Mouse (Mus musculus) liver, embryonic 16.5 days (tissue): ENCODE measurements around the gene Tmx4. TPM values are rescaled to one million over a fixed set of nuclear protein-coding genes. Genes with fewer than 3 reads are reported as not detected.

Experiments used
- ATAC-seq: fragments of 200-750 bp; cut with Nextera tagmentation; 2 replicates; pipeline ENCODE4 v1.8.0; 2017; ENCODE audit warnings: low read depth, mild to moderate bottlenecking, moderate number of reproducible peaks, moderate library complexity
- H3K27ac ChIP-seq: fragments of 300-500 bp; sonication (generic); 2 replicates; pipeline ENCODE4 v1.5.1; 2014; ENCODE audit warnings: mild to moderate bottlenecking, low read length
- H3K27me3 ChIP-seq: fragments of 300-500 bp; sonication (generic); 2 replicates; pipeline ENCODE4 v1.6.1; 2014; ENCODE audit warnings: low read depth, low read length, mixed read lengths; ENCODE audit not compliant: control insufficient read depth, insufficient read depth
- H3K36me3 ChIP-seq: fragments of 300-500 bp; sonication (generic); 2 replicates; pipeline ENCODE4 v1.6.1; 2014; ENCODE audit warnings: mild to moderate bottlenecking; ENCODE audit not compliant: control insufficient read depth, insufficient read depth
- H3K4me1 ChIP-seq: fragments of 300-500 bp; sonication (generic); 2 replicates; pipeline ENCODE4 v1.6.1; 2014; ENCODE audit warnings: low read depth, low read length, mixed read lengths; ENCODE audit not compliant: control insufficient read depth
- H3K4me2 ChIP-seq: fragments of 300-500 bp; sonication (generic); 2 replicates; pipeline ENCODE4 v1.6.1; 2014; ENCODE audit warnings: low read depth, low read length, mixed read lengths
- H3K4me3 ChIP-seq: fragments of 300-500 bp; sonication (generic); 2 replicates; pipeline ENCODE4 v1.5.1; 2014; ENCODE audit warnings: low read depth, mild to moderate bottlenecking, low read length
- H3K9ac ChIP-seq: fragments of 300-500 bp; sonication (generic); 2 replicates; pipeline ENCODE4 v1.6.1; 2014; ENCODE audit warnings: low read depth, low read length
- H3K9me3 ChIP-seq: fragments of 300-500 bp; sonication (generic); replicated peaks from 2 replicates; pipeline ENCODE4 v1.6.1; 2016; ENCODE audit warnings: low read length; ENCODE audit not compliant: control insufficient read depth
- WGBS: fragments of 180-500 bp; shearing (Covaris S2); extraction: QIAGEN DNeasy Blood & Tissue Kit; methylation state at CpG from one replicate; pipeline ENCODE4 v1.1.7; 2014; ENCODE audit not compliant: insufficient replicate concordance; 5-methylcytosine and 5-hydroxymethylcytosine counted together
- polyA plus RNA-seq: library from polyadenylated mRNA; unstranded; fragments of >200 nt; fragmentation: Nextera tagmentation; extraction: Ambion mirVana; gene quantifications from 2 replicates; pipeline ENCODE4 v1.2.1, GENCODE M21; 2015

Tmx4 gene
- polyA plus RNA-seq, 1 experiment from 2014 or later: 10.4 TPM

DNA sequence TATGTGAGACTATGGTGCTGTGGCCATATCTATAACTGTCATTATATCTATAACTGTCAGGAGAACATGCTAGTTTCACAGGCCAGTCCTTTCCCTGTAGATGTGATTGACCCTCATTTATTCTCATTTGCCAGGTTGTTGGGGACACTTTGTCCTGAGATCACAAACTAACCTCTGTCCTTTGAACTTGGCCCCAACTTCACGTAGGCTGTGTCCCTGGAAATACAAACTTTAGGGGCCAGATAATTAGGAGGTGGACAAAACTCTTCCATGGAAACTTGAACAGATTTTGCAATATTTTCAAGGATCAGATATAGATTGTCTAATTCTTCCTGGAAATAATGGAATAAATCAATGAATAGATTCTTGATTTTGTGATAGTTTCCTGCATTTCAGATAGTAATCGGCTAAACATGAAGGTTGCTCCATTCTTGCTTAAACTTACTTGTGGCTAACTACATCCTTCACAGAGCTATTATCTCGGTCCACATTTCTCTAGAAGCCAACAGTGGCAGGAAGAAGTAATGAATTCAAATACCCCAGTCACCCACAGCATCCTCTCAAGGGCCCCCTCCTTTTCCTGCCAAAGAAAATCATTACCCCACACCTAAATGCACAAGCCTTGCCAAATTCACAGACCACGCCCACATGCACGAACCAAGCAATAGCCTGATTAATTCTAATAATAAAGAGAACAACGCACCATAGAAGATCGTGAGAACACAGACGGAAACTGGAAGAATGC lies 99.5 kb downstream of the Tmx4 start:
- Histone ChIP-seq H3K4me3 (no peak overlapping the region), H3K27ac (no peak overlapping the region), H3K9me3 (no peaks in the 10 kb centered on the region), H3K36me3 (no peaks in the 10 kb centered on the region), H3K4me1 (no peaks in the 10 kb centered on the region), H3K4me2 (no peak overlapping the region), H3K9ac (no peak overlapping the region), H3K27me3 (no peaks in the 10 kb centered on the region)
- no peak for ATAC-seq
- WGBS: 35% methylated on average over 8 of the region's 8 CpGs

Other genes starting within 250 kb of the Tmx4 start
- 12.8 and 16.1 TPM in 2 replicates for gene Hao1, start 89.8 kb downstream of the Tmx4 start, polyA plus RNA-seq
- 3.9 and 4.6 TPM in 2 replicates for gene Plcb1, start 141.9 kb upstream of the Tmx4 start, polyA plus RNA-seq